Mouse (Mus musculus) forebrain, embryonic 12.5 days (tissue): ENCODE results near the gene Prr15l. TPM values are rescaled to one million over a fixed set of nuclear protein-coding genes. Genes with fewer than 3 reads are reported as not detected.

Experiments used
- ATAC-seq: fragments of 200-750 bp; cut with Nextera tagmentation; 2 replicates; pipeline ENCODE4 v1.8.0; 2017; ENCODE audit warnings: moderate TSS enrichment; ENCODE audit not compliant: low FRiP score
- H3K27ac ChIP-seq: fragments of 300-500 bp; sonication (generic); 2 replicates; pipeline ENCODE4 v1.5.1; 2016; ENCODE audit warnings: mild to moderate bottlenecking
- H3K27me3 ChIP-seq: fragments of 300-500 bp; sonication (generic); 2 replicates; pipeline ENCODE4 v1.6.1; 2016; ENCODE audit warnings: mild to moderate bottlenecking
- H3K36me3 ChIP-seq: fragments of 300-500 bp; sonication (generic); replicated peaks from 2 replicates; pipeline ENCODE4 v1.6.1; 2016; ENCODE audit warnings: mild to moderate bottlenecking
- H3K4me1 ChIP-seq: fragments of 300-500 bp; sonication (generic); 2 replicates; pipeline ENCODE4 v1.6.1; 2016
- H3K4me2 ChIP-seq: fragments of 300-500 bp; sonication (generic); 2 replicates; pipeline ENCODE4 v1.6.1; 2016; ENCODE audit warnings: mild to moderate bottlenecking, moderate library complexity
- H3K4me3 ChIP-seq: fragments of 300-500 bp; sonication (generic); replicated peaks from 2 replicates; pipeline ENCODE4 v1.5.1; 2016; ENCODE audit warnings: mild to moderate bottlenecking
- H3K9ac ChIP-seq: fragments of 300-500 bp; sonication (generic); 2 replicates; pipeline ENCODE4 v1.6.1; 2016; ENCODE audit warnings: mild to moderate bottlenecking
- H3K9me3 ChIP-seq: fragments of 300-500 bp; sonication (generic); 2 replicates; pipeline ENCODE4 v1.6.1; 2016
- WGBS: fragments of 180-500 bp; shearing (Covaris S2); methylation state at CpG from one replicate; pipeline ENCODE4 v1.1.7; 2016; 5-methylcytosine and 5-hydroxymethylcytosine counted together
- polyA plus RNA-seq: library from polyadenylated mRNA; unstranded; fragments of >200 nt; fragmentation: Nextera tagmentation; extraction: Ambion mirVana; gene quantifications from 2 replicates; pipeline ENCODE4 v1.2.1, GENCODE M21; 2016

Prr15l gene
- polyA plus RNA-seq, result 0.58 and 0.60 TPM in 2 replicates

GRCm38 (mm10) chr11:96928088-96928487, at the start of gene Prr15l:
Prr15l (plus strand) TSS chr11:96928104.
- no peaks in the 10 kb centered on the region for H3K9me3 ChIP-seq
- H3K9ac ChIP-seq, result no peak within 1 kb of the TSS
- WGBS, result 76% methylated on average over 2 of the region's 2 CpGs
- H3K4me3 ChIP-seq, result no peak within 1 kb of the TSS
- peaks cover 9% of the 10 kb centered on the region; the same call in 1 of the 2 replicates for H3K4me1 ChIP-seq
- H3K27ac ChIP-seq, result no peak within 1 kb of the TSS
- peaks cover 34% of the 10 kb centered on the region for H3K27me3 ChIP-seq
- H3K36me3 ChIP-seq, result no peaks in the 10 kb centered on the region
- H3K4me2 ChIP-seq, result no peak within 1 kb of the TSS
- no peak for ATAC-seq

GRCm38 (mm10) chr11:96878715-96879114, 49.2 kb upstream of the Prr15l start:
- Histone ChIP-seq H3K27ac (peak overlapping the region; percentile 100), H3K27me3 (no peaks in the 10 kb centered on the region), H3K4me1 (peaks cover 57% of the 10 kb centered on the region), H3K9ac (no peak overlapping the region), H3K36me3 (no peaks in the 10 kb centered on the region), H3K4me2 (no peak overlapping the region), H3K9me3 (no peaks in the 10 kb centered on the region), H3K4me3 (no peak overlapping the region)
- no peak for ATAC-seq
- 21% methylated on average over 3 of the region's 3 CpGs for WGBS

GRCm38 (mm10) chr11:96879359-96879758, 48.5 kb upstream of the Prr15l start:
- peak overlapping the region; percentile 100 for H3K27ac ChIP-seq
- no peaks in the 10 kb centered on the region for H3K27me3 ChIP-seq
- H3K4me2 ChIP-seq, result no peak overlapping the region
- peaks cover 56% of the 10 kb centered on the region for H3K4me1 ChIP-seq
- H3K9ac ChIP-seq, result 0 out of 2 replicates have a peak overlapping the region, but pooled peaks have one; percentile 25
- no peak overlapping the region for H3K4me3 ChIP-seq
- ATAC-seq, result no peak
- H3K9me3 ChIP-seq, result no peaks in the 10 kb centered on the region
- WGBS, result 6% methylated on average over 7 of the region's 7 CpGs
- H3K36me3 ChIP-seq, result no peaks in the 10 kb centered on the region

- no peak for ATAC-seq
- Histone ChIP-seq H3K9ac (no peak overlapping the region), H3K27me3 (no peaks in the 10 kb centered on the region), H3K4me1 (peaks cover 55% of the 10 kb centered on the region), H3K4me3 (no peak overlapping the region), H3K4me2 (no peak overlapping the region), H3K36me3 (no peaks in the 10 kb centered on the region), H3K27ac (peak overlapping the region; percentile 100; the same call in 1 of the 2 replicates), H3K9me3 (no peaks in the 10 kb centered on the region)
- 95% methylated on average over 9 of the region's 9 CpGs for WGBS
Observed at GRCm38 (mm10) chr11:96880296-96880695, 47.6 kb upstream of the Prr15l start.

- H3K4me3 ChIP-seq, result no peak overlapping the region
- WGBS, result 4% methylated on average over 5 of the region's 5 CpGs
- H3K4me2 ChIP-seq, result peak overlapping the region; percentile 31
Observed at GRCm38 (mm10) chr11:96885901-96886340, 42.0 kb upstream of the Prr15l start.

GRCm38 (mm10) chr11:96886942-96887546, 40.9 kb upstream of the Prr15l start:
- Histone ChIP-seq H3K36me3 (no peaks in the 10 kb centered on the region), H3K4me3 (no peak overlapping the region), H3K4me1 (peaks cover 40% of the 10 kb centered on the region), H3K4me2 (no peak overlapping the region), H3K27me3 (no peaks in the 10 kb centered on the region), H3K9ac (peak overlapping the region; percentile 40; the same call in 1 of the 2 replicates), H3K27ac (peak overlapping the region; percentile 94), H3K9me3 (no peaks in the 10 kb centered on the region)
- ATAC-seq, result no peak
- WGBS, result 80% methylated on average over 8 of the region's 8 CpGs

More at GRCm38 (mm10) chr11:96885901-96886340, 42.0 kb upstream of the Prr15l start:
- H3K9me3 ChIP-seq, result no peaks in the 10 kb centered on the region
- ATAC-seq, result peak; percentile 93
- no peaks in the 10 kb centered on the region for H3K36me3 ChIP-seq
- no peaks in the 10 kb centered on the region for H3K27me3 ChIP-seq
- peak overlapping the region; percentile 33; the same call in 1 of the 2 replicates for H3K9ac ChIP-seq
- H3K4me1 ChIP-seq, result peaks cover 35% of the 10 kb centered on the region
- H3K27ac ChIP-seq, result peak overlapping the region; percentile 94

- Histone ChIP-seq H3K27me3 (no peaks in the 10 kb centered on the region), H3K9me3 (no peaks in the 10 kb centered on the region), H3K4me1 (peaks cover 37% of the 10 kb centered on the region), H3K4me3 (no peak overlapping the region), H3K36me3 (no peaks in the 10 kb centered on the region), H3K27ac (0 out of 2 replicates have a peak overlapping the region, but pooled peaks have one; percentile 59), H3K9ac (no peak overlapping the region), H3K4me2 (no peak overlapping the region)
- no peak for ATAC-seq
- 71% methylated on average over 14 of the region's 14 CpGs for WGBS
Observed at GRCm38 (mm10) chr11:96891784-96892527, 35.9 kb upstream of the Prr15l start.

- peaks cover 45% of the 10 kb centered on the region for H3K4me1 ChIP-seq
- no peak overlapping the region for H3K4me3 ChIP-seq
- H3K27me3 ChIP-seq, result no peaks in the 10 kb centered on the region
- WGBS, result 45% methylated on average over 11 of the region's 11 CpGs
- no peaks in the 10 kb centered on the region for H3K9me3 ChIP-seq
- no peak overlapping the region for H3K4me2 ChIP-seq
- peak overlapping the region; percentile 85 for H3K27ac ChIP-seq
- peak overlapping the region; percentile 27; the same call in 1 of the 2 replicates for H3K9ac ChIP-seq
- ATAC-seq, result peak; percentile 63
- H3K36me3 ChIP-seq, result no peaks in the 10 kb centered on the region
Observed at GRCm38 (mm10) chr11:96893203-96893842, 34.6 kb upstream of the Prr15l start.

GRCm38 (mm10) chr11:96895886-96896285, 32.0 kb upstream of the Prr15l start:
- Histone ChIP-seq H3K9ac (no peak overlapping the region), H3K4me3 (no peak overlapping the region), H3K9me3 (no peaks in the 10 kb centered on the region), H3K36me3 (no peaks in the 10 kb centered on the region), H3K27ac (peak overlapping the region; percentile 10; the same call in 1 of the 2 replicates), H3K4me2 (no peak overlapping the region), H3K27me3 (no peaks in the 10 kb centered on the region), H3K4me1 (peaks cover 69% of the 10 kb centered on the region)
- ATAC-seq, result no peak
- 98% methylated on average over 4 of the region's 4 CpGs for WGBS

GRCm38 (mm10) chr11:96899449-96900306, 28.2 kb upstream of the Prr15l start:
- H3K9ac ChIP-seq, result peak overlapping the region; percentile 51
- H3K27ac ChIP-seq, result peak overlapping the region; percentile 98
- ATAC-seq, result peak; percentile 65
- no peaks in the 10 kb centered on the region for H3K36me3 ChIP-seq
- H3K27me3 ChIP-seq, result no peaks in the 10 kb centered on the region
- peak overlapping the region; percentile 41 for H3K4me2 ChIP-seq
- WGBS, result 21% methylated on average over 13 of the region's 13 CpGs
- H3K4me1 ChIP-seq, result peaks cover 80% of the 10 kb centered on the region
- no peaks in the 10 kb centered on the region for H3K9me3 ChIP-seq
- no peak overlapping the region for H3K4me3 ChIP-seq

GRCm38 (mm10) chr11:96901332-96901731, 26.6 kb upstream of the Prr15l start:
- ATAC-seq, result no peak
- Histone ChIP-seq H3K4me1 (peaks cover 92% of the 10 kb centered on the region), H3K36me3 (peaks cover 3% of the 10 kb centered on the region; the same call in 1 of the 2 replicates), H3K9ac (no peak overlapping the region), H3K9me3 (no peaks in the 10 kb centered on the region), H3K27me3 (no peaks in the 10 kb centered on the region), H3K4me2 (no peak overlapping the region), H3K27ac (peak overlapping the region; percentile 98), H3K4me3 (no peak overlapping the region)
- WGBS, result 44% methylated on average over 9 of the region's 9 CpGs
